Mouse (Mus musculus) megakaryocyte-erythroid progenitor cell, adult 5-6 weeks (primary cell): ENCODE data around the gene Rere. TPM values are rescaled to one million over a fixed set of nuclear protein-coding genes. Genes with fewer than 3 reads are reported as not detected.

Experiments used
- ATAC-seq: replicated peaks from 2 replicates; pipeline ENCODE4 v1.8.0; 2016; ENCODE audit warnings: mild to moderate bottlenecking, inconsistent platforms; ENCODE audit not compliant: severe bottlenecking, poor library complexity, low FRiP score, low TSS enrichment
- total RNA-seq, 2 experiments: library from RNA; stranded (forward) in 1 of 2; stranded (reverse) in 1 of 2; fragments of 200-1000, 215-1000 nt in 1 of 2; fragments of >200 nt in 1 of 2; fragmentation: Nextera tagmentation in 1 of 2; gene quantifications; 2 replicates each; pipeline ENCODE4 v1.2.3; 2014 to 2017

Gene Rere
- total RNA-seq, 2 experiments from 2014 or later = 17.1 to 36.1 TPM

DNA sequence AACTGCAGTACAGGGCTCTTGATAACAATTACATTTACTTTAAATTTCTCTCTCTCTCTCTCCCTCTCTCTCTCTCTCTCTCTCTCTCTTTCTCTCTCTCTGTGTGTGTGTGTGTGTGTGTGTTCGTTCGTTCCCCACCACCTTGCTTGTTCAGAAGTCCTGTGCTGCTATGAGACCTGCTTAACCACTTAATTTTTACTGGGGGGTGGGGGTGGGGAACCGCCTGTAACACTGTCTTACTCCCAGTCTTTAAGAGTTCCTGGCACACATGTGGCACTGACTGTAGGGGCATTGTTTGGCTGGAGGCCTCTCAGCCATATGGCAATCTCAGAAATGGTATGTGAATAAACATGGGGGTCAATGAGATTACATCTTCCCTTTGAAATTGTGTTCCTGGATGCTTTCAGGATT lies 91.2 kb downstream of the Rere start:
- ATAC-seq = no peak

DNA sequence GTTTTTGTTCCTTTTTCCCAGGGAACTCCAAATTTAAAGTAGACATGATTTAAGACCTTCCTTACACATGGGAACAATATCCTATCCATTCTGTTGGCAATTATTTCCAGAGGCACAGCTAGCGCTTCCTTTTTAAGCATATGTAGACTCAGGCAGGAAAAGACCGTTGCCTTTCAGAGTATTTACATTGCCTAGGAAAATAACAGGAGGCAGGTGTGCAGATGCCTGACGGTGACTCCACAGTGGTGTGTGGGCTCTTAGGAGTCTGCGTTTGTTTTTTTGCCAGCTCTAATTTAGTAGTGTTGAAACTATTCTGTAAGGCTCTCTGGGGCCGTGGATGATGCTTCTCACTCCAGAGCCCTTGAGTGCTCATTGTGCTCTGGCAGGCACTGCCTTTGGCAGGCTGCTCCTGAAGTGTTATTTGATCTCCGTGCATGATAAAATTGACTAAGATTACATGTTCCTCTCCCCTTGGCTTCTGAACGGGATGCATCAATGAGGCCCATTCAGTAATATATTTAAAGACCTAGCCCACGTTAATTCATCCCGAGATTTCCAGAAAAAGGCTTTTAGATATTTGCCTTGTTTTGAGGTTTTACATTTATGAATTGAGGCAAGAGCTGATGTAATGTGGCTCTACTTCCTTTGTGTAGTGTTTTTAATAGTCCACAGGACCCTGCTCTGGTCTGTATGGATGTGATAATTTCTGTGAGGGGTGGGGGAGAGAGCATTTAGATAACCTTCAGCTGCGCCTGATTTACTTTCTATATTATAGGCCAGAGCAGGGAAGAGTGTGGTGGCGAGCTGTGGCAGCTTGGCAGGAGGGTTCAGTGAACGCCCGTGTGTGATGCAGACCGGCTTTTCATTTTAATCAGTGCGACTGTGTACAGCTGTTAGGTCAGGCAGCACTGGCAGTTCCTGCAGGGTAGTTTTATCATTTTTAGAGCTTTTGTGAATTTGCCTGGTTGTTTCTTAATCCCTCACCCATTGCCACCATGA lies 92.0 kb downstream of the Rere start:
- ATAC-seq = peak; percentile 77

DNA sequence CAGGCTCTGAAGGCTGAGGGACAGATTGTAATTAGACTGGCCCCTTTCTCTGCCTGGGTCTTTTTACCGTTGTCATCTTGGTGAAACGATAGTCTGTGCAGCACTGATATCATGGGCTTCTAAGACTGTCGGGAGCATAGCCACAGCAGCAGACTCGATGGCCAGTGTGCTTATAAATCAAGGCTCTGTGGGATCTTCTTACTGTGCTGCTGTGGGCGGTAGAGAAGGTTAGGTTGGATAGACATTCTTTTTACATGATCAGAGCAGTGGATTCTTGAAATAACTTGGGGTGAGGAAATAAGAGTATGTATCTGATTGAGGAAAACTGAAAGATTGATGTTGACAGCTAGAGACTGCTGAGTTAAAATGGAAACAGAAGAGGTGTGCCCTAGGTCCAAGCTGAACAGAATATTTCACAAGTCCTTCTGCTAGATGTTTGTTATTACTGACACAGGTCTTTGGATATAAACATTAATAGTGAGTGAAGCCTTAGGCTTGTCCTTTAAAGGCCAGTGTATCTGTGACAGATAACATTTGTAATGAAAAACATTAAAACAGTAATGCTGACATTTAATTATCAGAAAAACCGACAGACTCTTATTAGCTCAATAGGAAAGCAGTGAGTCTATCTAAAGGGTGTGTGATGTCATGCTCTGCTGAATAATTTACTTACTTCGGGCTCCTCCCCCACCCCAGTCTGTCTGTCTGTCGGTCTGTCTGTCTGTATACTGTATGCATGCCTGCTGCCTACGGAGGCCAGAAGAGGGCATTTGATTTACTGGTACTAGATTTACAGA lies 93.4 kb downstream of the Rere start:
- ATAC-seq = 0 out of 2 replicates have a peak, but pooled peaks have one; percentile 34

DNA sequence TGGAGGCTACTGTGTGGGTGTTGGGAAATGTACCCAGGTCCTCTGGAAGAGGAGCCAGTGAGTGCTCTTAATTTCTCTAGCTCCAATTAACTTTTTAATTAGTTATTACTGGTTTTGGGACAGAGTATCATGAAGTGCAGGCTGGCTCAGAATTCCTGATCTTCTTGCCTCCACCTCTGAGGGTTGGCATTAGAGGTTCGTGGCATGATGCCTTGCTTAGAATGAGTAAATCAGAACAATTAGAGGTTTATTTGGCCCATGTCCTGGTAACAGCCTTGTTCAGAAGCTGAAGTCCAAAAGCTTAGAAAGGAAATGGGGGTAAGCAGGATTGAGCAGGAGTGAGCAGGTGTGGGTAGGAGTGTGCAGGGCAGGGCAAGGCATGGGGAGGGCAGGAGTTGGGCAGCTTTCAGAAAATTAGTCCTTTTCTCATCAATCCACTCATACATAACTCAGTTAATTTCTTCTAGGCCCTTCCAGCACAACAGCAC lies 94.0 kb downstream of the Rere start:
- ATAC-seq = no peak

DNA sequence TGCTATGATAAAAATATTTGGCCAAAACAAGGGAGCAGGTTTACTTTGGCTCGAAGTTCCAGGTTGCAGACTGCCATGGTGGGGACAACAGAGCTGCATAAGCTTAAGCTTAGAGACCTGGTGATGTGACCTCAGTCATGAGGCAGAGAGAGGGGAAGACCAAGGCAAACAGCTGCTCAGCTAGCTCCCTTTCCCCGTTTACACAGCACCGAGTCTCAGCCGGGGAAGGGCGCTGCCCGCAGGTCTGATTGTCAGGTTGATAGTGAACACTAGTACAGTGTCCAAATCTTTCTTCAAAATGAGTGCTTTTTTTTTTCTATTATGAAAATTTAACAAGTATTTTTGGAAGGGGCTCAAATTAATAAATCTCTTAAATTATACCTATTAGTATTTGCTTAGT lies 97.9 kb downstream of the Rere start:
- peak; percentile 49; the same call in 1 of the 2 replicates for ATAC-seq

DNA sequence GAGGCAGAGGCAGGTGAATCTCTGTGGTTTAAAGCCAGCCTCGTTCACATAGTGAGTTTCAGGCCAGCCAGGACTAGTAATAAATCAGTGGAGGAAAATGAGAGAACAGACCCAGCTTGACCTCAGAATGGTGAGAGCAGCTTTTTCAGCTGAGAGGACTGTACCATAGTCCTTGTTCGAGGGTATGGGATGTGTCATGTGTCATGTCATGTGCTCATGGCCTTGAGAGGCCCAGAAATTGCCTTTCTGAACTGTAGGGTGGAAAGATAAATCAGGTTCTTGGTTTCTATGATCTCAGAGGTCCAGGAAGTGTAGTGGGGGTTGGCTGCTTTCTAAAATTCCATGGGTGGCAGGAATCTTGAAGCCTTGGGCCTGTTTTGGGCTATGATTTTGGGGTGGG lies 98.3 kb downstream of the Rere start:
- no peak for ATAC-seq

DNA sequence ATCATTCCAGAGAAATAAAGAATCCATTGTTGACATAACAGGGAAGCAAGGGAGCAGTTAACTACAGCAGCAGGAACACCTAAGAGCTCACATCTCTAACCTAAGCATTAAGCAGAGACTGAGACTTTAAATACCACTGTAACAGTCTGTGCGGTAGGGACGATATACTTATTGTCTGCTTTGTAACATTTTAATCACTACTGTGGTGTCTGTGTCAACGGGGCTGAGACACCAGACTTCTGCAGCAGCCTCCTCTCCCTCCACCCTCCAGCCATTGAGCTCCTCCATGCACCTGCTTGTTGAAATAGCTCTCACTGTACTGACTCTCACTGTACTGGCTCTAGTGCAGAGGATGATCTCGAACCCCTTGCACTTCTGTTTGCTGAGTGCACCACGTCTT lies 98.8 kb downstream of the Rere start:
- ATAC-seq = no peak

DNA sequence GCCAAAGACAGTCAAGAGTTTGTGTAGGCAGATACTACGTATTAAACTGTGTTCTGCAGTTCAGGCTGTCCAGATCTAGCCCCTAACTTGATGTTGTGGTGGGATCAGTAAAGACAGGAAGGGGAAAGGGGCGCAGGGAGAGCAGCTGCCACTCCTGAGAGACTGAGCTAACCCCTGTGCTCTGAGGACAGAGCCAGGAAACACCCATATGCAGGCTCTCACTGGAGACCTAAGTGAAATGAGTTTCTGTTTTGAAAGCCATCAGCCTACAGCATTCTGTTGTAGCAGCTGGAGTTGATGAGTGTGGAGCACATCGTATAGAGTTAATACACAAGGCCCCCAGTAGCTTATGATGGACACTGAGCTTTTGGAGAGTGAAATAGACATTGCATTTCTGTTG lies 101.1 kb downstream of the Rere start:
- no peak for ATAC-seq

DNA sequence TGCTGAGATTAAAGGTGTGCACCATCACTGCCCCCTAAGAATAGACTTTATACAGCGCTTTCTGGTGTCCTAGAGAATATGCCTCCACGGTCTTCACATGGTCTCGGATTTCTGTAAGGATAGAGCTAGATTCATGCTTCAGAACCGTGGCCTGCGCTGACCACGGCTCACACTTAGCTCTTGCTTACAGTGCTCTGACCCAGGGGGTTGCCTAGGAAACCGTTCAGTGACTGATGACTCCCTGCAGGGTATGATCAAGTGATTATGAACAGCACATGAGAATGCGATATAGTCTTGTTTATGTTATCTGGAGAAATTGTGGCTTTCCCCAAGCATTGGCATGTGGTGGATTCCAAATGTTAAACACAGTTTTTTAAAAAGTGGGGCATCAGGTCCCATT lies 103.0 kb downstream of the Rere start:
- no peak for ATAC-seq

DNA sequence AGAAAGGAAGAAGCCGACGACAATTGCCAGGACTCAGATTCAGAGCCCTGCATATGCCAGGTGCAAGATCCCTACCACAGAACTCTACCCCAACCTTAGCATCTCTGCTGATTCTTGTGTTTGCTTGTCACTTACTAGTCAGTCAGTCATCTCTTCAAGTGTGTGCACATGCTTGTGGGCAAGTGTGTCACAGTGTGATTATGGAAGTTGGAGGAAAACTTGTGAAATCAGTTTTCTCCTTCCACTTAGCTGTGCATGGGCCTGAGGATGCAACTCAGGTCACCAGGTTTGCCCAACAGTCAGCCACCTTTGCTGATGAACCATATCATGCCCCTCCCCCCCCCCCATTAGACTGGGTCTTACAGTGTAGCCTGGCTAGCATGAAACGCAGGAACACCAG lies 103.5 kb downstream of the Rere start:
- no peak for ATAC-seq

DNA sequence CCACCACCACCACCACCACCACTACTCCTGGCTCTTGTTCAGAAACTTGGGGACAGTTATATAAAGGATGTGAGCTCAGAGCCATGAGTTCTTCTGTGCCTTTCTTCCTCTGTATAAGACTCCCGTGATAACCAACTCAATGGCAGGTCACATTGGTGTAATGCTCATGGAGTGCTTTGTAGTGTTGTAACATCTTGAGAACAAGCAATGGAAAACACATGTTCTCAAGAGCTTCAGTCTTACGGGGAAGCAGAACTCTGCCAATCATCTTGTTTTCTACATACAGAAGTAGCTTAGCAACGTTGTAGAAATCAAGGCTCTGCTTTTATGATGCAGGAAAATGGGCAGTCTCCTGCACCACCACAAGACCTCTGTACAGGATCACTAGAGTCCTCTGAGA lies 107.1 kb downstream of the Rere start:
- ATAC-seq = no peak

DNA sequence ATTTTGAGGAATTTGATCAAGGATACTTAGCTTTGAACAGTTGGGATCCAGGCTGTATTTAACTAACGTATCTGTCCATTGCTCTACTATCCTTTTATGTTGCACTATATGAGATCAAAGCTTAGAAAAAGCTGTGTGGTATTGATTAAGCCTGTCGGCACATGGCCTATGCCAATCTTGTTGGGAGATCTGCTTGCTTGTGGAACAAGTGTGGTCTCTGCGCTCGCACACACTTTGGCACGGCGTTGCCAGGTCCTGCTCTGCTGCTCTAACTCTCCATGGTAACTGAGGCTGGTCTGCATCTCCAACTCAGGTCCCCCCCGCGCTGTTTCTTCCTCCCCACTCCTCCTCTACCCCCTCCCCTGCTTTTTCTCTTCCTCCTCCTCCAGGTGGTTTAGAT lies 112.2 kb downstream of the Rere start:
- peak; percentile 51; the same call in 1 of the 2 replicates for ATAC-seq

DNA sequence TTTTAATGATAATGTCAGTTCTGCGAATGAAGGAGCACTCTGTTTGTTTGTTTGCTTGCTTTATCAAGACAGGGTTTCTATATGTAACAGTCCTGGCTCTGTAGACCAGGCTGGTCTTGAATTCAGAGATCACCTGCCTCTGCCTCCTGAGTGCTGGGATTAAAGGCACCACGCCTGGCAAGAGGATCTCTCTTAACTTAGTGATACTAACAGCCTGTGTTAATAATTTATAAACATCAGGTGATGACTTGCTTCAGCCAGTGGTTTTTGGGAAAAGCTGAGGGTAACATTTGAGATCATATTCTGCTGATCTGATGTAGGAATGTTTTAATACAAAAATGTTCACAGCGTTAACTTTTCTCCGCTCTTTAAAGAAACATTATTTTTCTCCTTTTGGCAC lies 112.6 kb downstream of the Rere start:
- no peak for ATAC-seq

DNA sequence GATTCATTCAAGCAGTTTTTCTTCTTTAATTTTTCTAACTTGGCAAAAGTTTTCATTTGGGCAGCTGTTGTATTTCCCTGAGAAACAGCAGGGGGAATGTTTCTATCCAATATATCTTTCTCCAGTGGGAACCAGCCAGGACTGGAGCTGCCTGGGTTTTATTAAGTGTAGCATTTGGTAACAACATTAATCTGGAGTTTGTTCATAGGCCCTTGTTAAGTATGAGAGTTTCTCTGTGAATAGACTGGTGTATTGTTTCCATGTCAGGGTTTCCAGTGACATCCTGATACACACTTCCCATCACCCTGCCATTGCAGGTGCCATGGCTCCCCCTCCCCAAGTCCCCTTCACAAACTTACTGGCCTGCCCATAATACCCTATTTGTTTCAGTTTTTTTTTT lies 114.9 kb downstream of the Rere start:
- no peak for ATAC-seq

DNA sequence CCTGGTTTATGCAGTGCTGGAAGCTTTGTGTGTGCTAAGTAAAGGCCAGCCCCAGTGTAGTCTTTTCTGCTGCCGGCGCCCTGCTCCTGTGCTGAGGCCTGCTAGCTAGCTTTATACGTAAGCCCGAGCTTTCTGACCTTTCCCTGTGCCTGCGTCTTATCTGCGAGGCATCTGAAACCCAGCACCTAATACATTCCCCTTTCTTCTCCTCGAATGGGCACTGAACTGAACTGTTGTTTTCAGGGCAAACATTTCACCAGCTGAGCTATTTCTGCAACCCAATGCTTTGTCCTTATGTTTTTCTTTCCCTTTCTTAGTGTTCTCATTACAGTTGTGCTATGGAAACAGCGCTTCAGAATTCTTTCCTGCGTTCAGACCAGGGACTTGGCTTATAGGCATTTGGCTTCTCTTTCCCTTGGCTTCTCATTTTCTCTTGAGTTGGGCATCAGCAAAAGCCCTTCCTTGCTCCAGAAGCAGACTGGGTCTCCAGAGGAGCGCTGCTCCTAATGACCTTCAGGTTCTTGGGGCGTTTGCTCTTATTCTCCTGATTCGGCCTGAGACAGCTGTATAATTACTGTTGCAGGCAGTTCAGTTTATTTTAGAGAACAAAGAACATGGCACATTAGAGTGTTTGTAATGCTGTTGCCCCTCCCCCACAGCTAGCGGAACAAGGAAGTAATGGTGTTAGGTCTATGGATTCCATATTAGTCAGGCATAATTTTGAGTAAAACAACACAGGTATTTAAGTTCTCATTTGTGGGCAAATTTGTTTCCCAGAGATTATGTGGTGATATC lies 115.6 kb downstream of the Rere start:
- ATAC-seq = no peak

DNA sequence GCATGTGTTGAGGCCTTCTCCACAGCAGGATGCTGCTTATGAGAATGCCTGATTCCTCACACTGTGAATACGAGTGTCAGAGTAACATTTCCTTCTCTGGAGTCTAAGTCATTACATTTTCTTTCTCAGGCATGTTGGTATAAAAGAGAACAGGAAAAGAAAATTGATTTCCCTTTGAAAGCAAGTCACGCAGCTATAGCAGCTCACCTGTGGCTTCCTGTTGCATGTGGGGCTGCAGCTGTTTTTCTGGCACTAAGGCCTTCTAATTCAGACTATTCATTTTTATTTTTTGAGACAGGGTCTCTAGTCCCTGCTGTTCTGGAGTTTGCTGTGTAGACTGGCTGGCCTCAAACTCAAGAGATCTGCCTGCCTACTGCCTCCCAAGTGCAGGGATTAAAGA lies 117.6 kb downstream of the Rere start:
- ATAC-seq = no peak

DNA sequence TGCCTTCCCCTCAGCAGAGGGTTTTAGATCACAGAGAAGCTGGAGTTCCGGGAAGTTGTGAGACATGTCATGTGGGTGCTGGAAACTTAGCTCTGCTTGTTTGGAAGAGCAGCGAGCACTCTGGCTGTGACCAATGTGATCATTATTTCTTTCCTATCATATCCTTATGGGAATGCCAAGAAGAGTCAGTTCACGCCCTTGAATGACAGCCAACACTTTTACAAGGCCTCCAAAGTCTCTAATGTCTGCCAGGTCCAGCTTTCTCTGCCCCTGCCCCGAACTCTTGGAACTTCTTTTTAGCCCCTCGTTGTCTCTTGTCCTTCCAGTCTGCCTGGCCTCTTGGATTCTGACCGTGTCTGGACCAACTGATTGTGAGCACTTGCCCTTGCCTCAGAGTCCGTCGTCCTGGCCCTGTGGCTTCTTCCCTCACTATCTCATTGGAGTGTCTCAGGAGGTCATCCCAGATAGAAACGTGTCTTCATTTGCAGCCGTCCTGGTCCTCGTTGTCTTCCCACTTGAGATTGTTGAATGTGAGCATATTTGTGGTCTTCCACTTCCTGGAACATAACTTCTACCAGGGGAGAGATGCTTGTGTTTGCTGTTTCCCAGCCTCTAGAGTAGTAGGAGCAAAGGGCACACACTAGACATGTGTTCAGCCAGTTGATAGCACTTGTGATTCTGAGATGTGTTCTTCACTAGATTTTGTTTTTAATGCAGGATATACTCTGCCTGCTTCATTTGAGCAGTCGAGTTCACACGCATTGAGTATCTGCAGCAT lies 120.6 kb downstream of the Rere start:
- ATAC-seq = no peak

DNA sequence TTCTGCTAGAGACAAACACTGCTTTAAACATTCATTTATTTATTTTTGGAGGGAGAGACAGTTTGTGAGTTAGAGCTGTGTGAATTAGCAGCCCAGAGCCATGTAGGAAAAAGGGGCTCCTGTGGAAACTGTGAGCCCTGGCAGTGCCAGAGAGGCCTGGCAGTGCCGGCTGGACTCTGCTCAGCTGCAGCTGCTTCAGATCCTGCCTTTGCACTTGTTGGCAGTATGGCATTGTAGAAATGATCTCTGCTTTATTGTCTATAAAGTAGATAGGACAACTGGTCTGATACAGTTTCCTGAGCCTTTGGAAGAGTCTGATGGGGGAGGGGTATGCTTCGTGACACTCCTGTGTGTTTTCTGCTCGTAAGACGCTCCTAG lies 121.2 kb downstream of the Rere start:
- peak; percentile 27; the same call in 1 of the 2 replicates for ATAC-seq

DNA sequence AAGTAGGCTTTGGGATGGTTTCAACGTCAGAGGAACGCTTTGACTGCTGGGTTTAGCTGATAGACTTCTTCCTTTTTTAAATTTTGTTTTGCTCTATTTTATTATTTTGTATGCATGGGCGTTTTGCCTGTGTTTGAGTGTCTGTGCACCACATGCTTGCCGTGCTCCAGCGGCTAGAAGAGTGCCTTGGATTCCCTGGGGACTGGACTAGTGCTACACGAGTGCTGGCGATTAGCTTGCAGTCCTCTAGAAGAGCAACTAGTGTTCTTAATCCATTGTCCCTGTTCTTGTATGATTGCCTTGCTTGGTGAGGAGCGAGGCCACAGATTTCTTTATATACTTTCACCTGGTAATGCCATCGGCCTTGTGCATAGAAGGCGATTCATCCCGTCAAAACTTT lies 122.5 kb downstream of the Rere start:
- ATAC-seq = no peak
